Mouse (Mus musculus) liver, postnatal 0 days (tissue): ENCODE measurements around the gene Rab11fip5.

Source experiments
- CTCF ChIP-seq: sonication (generic); IDR thresholded peaks from 2 replicates; pipeline ENCODE4 v1.5.1; 2016; ENCODE audit warnings: antibody characterized with exemption, low read depth
- EP300 ChIP-seq: IDR thresholded peaks from 2 replicates; pipeline ENCODE4 v1.6.1; 2016; ENCODE audit warnings: antibody characterized with exemption, low read depth, mild to moderate bottlenecking

DNA sequence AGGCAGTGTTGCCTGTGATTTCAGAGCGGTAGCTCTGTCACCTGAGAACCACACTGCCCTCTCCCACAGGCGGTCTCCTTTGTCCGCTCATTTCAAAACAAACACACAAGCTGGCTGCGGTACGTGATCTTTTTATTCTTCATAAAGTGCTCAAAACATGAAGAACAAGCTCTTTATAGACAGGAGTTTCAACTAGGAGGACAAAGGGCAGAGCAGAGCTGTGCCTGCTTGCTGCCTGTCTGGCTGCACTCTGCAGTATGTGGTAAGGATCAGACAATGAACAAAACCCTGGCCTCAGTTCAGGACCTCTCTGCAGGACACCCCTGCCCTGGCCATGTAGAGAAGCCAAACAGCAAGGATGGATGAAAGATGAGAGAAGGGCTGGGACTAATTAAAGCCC is 39.6 kb downstream of the Rab11fip5 start:
- TF ChIP-seq CTCF (no peak), EP300 (no peak)
